Mouse (Mus musculus): ENCODE data around the gene Cfd.

Gene Cfd

DNA sequence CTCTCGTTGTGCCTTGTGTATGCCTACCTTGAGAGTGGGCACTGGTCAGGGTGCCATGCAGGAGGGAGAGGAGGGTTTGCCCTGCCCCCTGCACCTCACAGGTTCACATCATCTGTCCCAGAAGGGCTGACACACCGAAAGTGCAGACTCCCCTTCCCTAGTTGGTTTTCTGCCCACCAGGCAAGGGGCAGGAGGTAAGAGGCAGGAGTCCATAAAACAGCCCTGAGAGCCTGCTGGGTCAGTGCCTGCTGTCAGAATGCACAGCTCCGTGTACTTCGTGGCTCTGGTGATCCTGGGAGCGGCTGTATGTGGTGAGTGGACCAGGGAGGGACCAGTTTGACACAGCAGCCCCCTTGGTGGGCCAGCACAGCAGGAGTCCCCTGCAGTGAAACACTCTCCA lies at the start of gene Cfd:
Gene Cfd (plus strand): TSS at position 184 of the 400 bp plus-strand sequence.
- no peak for DNase-seq

DNA sequence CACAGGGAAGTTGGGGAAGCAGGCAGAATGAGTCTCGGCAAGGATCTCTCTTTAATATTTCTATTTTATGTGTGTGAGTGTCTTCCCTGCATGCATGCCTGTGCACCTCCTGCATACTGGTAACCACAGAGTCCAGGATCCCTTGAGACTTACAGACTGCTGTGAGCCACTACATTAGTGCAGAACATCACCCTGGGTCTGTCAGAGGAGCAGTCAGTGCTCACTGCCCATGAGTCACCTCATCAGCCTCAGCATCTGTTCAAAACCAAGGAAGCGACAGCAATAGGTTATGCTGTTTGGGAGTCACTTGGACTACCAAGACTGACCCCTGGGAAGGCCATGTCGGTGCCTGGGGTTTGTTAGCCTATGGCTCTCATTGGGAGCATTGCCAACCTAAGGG lies 48.3 kb upstream of the Cfd start:
- no peak for DNase-seq

DNA sequence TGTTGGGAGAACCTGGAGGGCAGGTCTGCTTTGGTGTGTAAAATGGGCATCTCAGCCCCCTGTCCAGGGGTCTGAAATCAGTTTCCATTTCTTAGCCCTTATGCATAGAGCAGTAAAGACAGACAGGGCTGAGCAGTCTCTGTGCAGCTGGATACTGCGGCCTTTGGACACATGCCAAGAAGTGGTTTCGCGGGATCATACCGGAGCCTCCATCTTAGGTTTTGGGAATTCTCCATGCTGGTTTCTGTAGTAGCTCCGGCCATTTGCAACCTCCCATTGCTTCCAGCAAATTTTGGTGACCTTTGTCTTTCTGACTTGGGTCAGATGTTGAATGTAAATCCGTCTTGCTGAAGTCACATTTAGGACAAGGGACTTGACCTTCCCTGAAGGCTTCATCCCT lies 47.2 kb upstream of the Cfd start:
- peak; percentile 53 to 58 for DNase-seq

DNA sequence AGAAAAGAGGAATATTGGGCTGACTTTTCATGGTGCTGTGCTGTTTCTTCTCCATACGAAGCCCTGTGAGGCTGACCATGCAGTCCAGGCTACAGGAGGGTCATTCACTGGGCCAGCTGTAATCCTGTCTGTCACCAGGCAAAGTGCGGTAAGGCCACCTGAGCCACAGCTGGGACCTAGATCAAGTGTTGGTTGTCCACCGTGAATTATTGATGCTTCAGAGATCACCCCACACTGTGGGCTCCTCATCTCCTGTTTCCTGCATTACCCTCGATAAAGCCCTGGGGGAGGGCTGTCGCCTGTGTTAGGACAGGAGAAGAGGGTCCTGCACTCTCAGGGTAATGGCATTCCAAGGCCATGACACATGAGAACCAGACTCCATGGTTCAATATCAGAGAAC lies 44.1 kb upstream of the Cfd start:
- no peak for DNase-seq

DNA sequence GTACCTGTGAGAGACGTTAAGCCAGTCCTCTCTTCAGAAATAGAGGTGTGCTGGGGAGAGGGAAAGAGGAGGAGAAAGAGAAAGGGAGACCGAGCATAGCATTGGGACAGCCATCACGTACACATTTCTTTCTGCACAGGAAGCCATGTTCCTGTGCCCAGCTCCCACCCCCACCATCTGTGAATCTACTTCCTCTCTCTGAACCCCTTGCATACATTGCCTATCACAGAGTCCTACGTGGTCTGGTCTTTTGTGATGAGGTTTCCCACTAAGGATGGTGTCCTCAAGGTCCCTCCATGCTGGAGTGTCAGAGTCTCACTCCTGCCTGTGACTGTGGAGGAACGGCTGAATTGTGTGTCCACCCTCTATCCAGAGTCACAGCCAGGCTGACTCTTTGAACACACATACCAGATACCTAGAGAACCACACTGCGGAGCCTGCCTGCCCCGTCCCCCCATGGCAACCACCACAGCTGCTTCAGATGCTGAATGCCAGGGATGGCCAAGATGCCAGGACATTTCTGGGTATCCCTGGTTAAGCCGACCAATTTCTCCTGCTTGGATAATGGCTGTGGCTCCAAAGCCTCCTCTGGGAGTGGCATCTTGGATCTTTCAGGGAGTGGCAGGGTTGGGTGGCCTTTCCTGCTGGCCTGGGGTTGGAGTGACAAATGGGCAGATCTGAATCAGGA lies 40.6 kb upstream of the Cfd start:
- no peak for DNase-seq

DNA sequence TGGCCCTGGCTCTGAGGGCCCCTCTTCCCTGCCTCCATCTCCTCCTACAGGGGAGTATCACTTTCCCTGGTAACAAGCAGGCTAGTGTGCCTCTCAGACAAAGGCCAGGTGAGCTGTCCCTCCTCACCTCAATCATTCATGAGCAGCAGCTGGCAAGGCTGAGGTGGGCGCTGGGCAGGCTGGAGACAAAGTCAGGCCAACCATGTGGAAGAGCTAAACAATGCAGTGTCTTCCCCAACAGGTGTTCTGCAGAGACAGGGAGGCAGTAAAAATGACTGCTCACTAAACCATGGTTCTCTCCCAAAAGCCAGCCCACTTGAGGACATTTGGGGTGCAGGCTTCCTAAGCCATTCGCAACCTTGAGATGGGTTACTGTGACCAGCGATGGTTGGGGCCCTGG lies 39.0 kb upstream of the Cfd start:
- no peak for DNase-seq

DNA sequence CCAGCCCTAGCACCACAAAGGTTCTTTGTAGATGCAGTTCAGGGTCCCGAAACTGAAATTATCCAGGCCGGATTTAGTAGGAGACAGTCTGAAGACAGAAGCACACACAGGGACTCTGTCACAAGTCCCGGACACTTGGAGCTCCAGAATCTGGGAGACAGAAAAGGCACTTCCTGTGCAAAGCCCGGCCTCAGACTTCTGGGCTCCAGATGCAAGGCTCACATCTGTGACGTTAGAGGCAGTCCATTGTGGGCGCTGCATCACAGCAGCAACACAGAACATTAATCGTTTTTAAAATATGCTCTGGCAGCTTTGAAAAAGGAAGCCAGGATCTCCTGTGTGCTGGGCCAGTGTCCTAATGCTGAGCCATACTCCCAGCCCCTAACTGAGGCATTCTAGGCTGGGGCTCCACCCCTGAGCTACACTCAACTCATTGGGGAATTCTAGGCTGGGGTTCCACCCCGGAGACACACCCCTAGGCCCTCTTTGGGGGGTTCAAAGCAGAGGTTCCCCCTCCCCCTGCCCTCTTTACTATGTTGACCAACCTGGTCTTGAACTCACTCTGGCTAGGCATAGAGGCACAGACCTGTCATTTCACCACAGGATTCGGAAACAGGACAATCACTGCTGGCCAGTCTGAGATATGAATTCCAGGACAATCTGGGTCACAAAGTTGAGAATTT lies 38.4 kb upstream of the Cfd start:
- peak; percentile 65 to 84 for DNase-seq

DNA sequence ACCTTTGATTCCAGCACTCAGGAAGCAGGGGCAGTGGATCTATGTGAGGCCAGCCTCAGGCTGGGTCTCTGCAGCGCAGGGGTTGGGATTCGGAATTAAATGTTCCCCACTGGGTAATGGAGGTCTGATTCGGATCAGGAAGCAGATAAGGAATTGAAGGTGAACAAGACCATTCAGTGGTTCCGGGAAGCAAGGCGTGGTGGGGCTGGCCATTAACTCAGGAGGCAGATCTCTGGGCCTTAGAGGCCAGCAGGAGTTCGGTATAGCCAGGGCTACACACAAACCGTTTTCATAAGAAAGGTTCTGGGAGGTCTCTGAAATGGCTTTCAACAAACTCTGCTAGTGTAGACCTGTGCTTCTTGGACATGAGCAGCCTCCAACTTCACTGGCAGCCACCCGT lies 37.8 kb upstream of the Cfd start:
- no peak for DNase-seq

DNA sequence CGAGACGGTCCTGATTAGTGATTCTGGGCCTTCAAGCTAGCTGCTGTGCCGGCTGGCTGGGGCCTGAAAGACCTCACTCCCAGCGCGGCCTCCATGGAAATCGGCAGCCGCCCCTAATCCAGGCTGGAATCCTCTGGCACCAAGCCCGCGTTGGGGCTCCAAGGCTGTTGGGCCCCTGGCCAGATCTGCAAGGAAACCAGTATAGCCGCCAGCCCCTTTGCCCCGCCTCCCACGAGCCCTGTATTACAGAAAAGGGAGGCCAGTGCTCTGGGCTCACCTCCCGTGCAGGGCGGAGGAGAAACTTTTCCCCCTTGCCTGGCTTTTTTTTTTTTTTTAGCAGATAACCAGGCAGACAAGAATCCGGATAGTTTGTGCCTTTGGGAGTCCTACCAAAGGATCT lies 37.3 kb upstream of the Cfd start:
- peak; percentile 98 to 99 for DNase-seq

DNA sequence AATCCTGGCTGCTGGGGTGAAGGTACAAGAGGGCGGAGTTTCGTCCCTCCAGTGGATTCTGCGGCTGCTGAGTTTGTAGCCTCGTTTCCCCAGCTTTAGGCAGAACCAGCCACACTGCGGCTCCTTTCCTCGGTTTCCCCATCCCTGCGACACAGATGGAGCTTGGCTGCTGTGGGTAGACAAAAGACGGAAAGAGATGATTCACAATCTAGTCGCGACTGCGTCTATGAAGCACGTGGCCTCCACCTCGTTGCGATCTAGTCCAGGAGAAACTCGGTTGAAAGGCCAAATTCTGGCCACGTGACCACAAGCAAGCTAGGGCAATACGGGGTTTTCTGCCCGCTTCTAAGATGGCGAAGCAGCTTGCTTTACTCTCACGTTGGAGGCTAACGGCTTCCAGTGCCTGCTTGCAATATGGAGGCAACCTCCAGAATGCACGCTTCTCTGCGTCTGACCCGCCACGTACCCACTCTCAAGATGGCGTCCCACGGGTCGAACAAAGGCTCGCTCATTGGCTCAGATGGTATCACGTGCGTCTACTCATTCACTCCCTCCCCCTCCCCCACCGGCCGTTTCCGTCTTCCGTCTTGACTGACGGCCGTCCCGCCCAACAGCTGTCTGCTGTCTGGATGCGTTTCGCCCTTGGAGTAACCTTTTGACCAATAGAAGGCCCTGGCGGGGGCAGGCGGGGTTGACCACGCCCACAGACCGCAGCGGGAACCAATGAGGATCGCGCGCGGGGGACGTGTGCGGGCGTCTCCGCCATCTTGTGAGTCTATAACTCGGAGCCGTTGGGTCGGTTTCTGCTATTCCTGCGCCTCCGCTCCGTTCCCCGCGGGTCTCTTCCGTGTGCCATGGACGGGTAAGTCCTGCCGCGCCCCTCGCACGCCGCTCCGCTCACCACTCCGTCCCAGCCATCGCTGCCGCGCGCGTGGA lies 36.5 kb upstream of the Cfd start, which contains the start of gene Ptbp1:
Gene Ptbp1 (plus strand): TSS at position 568 of the 936 bp plus-strand sequence.
- peak; percentile 100 for DNase-seq

DNA sequence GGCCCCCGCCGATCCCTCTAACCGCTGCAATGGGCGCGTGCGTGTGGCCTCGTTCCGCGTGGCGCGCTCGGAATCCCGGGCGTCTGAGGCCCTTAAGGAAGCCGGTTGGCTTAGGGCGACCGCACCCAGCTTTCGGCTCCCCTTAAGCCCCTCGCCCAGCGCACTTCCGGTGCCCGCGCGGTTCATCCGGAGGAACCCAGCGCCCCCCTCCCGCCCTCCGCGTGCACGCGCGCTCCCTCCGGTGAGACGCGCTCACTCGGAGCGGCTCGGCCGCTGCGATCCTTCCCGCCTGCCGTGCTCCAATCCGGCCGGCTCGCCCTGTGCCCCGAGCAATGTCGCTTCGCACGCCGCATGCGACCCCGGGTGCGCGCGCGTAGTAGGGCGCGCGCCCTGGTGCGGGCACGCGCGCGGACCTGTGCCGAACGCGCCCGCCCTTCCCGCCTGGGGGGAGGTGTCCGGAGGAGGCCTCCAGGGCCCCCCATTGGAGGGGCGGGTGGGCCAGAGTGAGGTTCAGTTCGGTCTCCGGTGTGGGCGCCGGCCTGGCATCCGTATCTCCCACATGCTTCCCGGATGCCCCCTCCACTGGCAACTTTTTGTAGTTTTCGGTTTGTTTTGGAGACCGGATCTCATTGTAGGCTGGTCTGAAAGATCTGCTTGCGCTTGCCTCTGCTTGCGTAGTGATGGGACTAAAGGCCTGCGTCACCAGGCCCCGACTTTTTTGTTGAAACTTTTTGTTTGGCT lies 35.7 kb upstream of the Cfd start:
- DNase-seq = peak; percentile 68 to 87

DNA sequence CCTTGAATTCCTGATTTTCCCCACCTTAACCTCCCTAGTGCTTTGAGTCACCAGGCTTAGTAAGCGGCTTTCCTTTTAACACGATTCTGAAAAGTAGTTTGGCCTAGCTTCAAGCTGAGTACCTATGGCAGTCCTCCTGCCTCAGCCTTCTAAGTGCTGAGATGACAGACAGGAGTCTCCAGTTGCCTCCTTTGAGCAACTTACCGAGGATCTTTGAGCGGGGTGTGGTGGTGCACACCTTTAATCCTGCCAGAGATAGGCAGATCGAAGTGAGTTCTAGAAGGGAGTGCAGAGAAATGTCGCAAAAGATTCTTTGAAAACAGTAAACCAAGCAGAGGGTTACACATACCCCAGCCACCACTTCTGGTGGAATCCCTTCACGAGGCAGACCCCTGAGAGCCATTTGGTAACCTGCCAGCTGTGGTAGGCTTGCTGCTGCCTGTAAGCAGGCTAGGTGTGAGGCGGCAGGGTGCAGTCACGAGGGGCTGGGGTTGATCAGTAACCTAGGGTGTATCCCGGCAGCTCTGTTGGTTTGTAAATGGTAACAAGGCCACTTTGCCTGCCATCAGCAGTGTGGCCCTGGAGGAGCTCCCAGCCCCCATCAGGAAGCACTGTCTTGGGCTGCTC lies 35.0 kb upstream of the Cfd start:
- peak; percentile 91 to 97 for DNase-seq

DNA sequence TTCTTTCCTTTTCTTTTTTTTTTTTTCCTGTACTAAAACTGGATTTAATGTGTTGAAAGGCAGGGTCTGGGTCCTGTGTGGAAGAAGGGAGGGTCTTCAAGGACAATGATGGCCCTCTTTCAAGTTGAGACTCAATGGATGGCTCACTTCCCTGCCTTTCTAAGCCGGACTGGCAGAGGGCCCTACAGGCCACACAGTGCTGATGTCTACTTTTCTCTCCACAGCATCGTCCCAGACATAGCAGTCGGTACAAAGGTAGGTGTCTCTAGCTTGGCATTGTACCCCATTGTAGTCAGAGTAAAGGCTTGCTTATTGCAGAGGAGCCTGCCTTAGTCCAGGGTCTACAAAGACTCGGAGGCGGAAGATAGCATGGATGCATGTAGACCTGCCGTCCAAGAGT lies 34.4 kb upstream of the Cfd start:
- no peak for DNase-seq

DNA sequence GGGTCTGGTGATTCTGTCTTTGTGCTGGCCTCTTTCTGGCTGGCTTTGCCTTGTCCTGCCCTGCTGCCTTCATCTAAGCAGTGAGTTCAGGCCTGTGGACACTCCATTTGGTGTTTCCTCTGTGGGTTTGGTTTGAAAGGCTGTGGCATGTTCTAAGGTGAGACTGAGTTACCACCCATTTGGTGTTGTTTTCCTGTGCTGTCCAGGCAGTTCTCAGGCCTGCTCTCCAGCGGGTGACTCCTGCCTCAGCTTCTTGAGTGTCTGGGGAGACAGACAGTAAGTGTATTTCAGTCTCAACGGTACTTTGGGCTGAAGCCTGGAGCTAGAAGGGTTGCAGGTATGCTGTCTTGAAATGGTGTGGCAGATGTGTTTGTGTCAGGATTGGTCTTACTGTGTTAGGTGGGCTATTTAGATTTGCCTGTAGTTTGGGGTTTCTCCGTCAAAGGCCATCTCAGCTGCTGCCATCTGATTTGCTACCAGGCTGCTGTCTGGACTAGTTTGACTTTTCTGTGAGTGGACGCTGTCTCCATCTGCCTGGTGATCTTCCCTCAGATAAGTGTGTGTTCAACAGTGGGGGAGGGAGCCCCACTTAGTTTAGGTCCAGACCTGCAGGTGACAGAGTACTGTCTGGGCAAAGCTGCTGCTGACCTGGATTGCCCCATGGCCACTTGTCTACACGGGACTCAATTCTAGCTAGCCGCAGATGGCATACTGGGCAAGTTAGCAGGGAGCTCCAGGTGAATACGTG lies 33.8 kb upstream of the Cfd start:
- DNase-seq = no peak

DNA sequence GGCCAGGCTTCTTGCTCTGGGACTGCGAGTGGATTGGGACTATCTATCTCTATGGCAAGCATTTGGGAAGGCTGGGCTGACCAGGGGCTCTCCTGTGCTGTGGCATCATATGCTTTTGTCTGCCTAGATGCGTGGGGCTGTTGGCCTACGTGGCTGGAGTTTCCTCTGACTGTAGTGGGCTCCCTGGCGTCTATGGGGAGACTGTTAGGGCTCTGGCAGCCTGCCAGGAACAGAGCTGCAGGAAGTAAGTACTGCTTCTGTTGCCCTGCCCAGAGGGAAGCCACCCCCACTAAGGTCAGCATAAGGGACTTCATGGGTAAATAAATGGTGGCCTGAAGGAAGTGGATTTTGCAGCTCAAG lies 33.2 kb upstream of the Cfd start:
- DNase-seq = peak; percentile 91 to 94

DNA sequence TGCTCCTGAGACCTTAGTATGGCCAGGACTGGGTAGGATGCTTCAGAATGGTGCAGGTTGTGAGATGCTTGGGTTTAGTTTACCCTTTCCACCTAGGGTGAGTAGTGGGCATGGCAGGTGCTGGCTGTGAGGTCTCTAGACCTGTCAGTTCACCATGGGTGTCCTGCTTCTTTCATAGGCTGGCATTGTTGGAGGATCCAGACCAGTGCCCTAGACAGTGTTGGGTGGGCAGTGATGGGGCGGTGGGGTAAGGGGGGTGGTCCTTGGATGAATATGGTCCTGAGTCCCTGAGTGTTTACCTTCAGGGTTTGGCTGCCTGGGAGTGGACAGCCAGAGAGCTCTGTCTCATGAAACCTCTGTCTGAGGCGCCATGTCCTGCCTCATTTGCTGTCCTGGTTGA lies 32.8 kb upstream of the Cfd start:
- no peak for DNase-seq

DNA sequence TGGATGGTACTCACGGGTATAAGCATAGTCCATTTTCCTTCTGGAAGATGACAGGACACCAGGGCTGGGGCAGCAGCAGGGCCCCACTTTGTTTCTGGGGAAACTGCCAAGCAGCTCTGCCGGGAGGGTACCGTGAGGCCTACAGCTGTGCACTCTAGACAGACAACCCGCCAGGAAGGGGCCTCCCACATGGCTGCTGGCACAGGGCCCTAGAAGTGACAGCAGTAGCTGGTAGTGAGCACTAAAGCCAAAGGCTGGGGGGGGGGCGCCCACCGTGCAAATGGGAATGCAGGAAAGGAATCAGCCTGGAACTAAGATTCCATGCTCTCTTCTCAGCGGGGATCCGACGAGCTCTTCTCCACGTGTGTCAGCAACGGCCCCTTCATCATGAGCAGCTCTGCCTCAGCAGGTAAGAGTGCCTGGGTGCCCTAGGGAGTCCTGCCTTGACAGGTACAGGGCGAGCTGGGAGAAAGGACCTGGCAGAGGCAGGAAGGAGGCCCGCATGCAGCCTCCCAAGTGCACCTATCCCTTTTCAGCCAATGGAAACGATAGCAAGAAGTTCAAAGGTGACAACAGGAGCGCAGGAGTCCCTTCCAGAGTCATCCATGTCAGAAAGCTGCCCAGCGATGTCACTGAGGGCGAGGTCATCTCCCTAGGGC lies 32.1 kb upstream of the Cfd start:
- DNase-seq = peak; percentile 83 to 91

DNA sequence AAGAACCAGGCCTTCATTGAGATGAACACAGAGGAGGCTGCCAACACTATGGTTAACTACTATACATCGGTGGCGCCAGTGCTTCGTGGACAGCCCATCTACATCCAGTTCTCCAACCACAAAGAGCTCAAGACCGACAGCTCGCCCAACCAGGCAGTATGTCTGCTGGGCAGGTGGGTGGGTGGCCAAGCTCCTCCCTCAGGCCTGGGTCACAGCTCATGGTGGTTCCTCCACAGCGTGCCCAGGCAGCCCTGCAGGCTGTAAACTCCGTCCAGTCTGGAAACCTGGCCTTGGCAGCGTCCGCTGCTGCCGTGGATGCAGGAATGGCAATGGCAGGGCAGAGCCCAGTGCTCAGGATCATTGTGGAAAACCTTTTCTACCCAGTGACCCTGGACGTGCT lies 31.5 kb upstream of the Cfd start:
- DNase-seq = peak in 1 of 2 experiments; percentile 59

DNA sequence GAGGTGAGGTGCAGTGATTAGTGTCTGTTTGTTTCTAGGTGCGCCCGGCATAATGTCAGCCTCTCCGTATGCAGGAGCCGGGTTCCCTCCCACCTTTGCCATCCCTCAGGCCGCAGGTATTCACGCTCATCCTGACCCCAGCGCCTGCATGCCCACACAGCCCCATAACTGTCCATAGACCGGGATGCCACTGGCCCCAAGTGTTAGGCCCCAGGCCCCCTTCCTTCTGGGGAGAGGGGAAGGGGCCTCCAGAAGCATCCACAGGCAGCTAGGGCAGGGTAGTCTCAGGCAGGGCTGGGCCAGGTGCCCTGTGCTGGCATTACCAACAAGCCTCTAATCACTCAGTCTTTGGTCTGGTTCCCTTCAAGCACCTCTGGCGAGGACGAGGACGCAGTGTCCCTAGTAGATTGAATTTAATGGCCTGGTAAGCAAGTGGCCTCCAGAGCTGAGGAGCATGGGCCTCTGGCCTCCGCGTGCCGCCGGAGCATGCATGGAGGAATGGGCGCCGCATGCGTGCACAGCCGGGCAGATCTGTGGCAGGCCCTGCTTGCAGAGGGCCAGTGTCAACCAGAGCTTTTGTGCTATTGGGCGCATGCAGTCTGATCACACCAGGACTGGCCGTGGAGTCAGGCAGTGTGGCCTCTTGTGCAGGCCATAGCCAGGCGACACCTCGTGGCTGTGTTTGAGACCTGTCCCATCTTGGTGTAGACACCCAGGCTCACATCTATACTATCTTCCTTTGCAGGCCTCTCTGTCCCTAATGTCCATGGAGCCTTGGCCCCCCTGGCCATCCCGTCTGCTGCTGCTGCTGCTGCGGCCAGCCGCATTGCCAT lies 30.4 kb upstream of the Cfd start:
- DNase-seq = peak in 1 of 2 experiments; percentile 54
